ENCODE assay signal across 16 mouse cellular contexts in the genomic region with DNA sequence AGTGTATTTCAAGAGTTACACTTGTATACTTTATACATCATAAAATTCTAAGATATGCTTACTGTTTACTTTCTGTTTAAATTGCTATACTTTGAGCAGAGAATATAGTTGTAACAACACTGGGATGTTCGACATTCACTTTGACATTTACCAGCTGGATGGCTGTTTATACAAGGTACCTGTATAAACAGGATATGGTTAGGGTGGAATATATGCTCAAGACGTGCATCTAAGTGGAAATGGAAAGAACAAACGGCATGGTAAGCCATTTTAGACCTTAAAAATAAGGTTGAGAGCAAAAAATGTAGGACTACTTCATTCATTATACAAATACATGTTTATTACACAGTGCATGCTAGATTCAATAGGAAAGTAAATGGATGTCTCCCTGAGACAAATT.
"Had no signal": no experiment of that assay in that cellular context is flagged by ENCODE, and none has a peak within 500 bp of the region (broad histone marks: within the 10 kb centered on the region; RNA-seq: fewer than 3 reads in every experiment).

No protein-coding gene starts in this region.

- H3K9me3 ChIP-seq: liver, embryonic 15.5 days; midbrain, embryonic 10.5 days; midbrain, embryonic 12.5 days; neural tube, embryonic 12.5 days; stomach, embryonic 15.5 days had no signal

- ATAC-seq: liver, postnatal 0 days had no signal

- H3K4me2 ChIP-seq: liver, embryonic 15.5 days; lung, embryonic 14.5 days; midbrain, embryonic 12.5 days; neural tube, embryonic 12.5 days; stomach, embryonic 15.5 days had no signal

- H3K27me3 ChIP-seq: liver, embryonic 15.5 days; midbrain, embryonic 12.5 days; neural tube, embryonic 12.5 days; stomach, embryonic 15.5 days had no signal

- DNase-seq: liver, postnatal 0 days; lung, embryonic 14.5 days; lung, postnatal 10 days; lung, postnatal 4 days; midbrain, embryonic 14.5 days; right cerebral cortex, postnatal 14 days; thymus, adult 2 months; thymus, postnatal 25 days; thymus, postnatal 4 days had no signal

- H3K4me3 ChIP-seq: liver, embryonic 15.5 days; midbrain, embryonic 10.5 days; midbrain, embryonic 12.5 days; myocyte; neural tube, embryonic 12.5 days; stomach, embryonic 15.5 days had no signal

- H3K27ac ChIP-seq: liver, embryonic 15.5 days; midbrain, embryonic 10.5 days; midbrain, embryonic 12.5 days; neural tube, embryonic 12.5 days; stomach, embryonic 15.5 days; stomach, postnatal 0 days had no signal

- H3K36me3 ChIP-seq: liver, embryonic 15.5 days; midbrain, embryonic 10.5 days; midbrain, embryonic 12.5 days; neural tube, embryonic 12.5 days; stomach, embryonic 15.5 days had no signal

- H3K4me1 ChIP-seq: liver, embryonic 15.5 days; midbrain, embryonic 10.5 days; midbrain, embryonic 12.5 days; neural tube, embryonic 12.5 days; stomach, embryonic 15.5 days had no signal

- H3K9ac ChIP-seq: liver, embryonic 15.5 days; liver, postnatal 0 days; lung, embryonic 14.5 days; midbrain, embryonic 12.5 days; neural tube, embryonic 12.5 days; stomach, embryonic 15.5 days had no signal
